Mouse (Mus musculus) small intestine, adult 2 months (tissue): ENCODE results near the gene Sufu. TPM values are rescaled to one million over a fixed set of nuclear protein-coding genes. Genes with fewer than 3 reads are reported as not detected.

Experiments used
- H3K27ac ChIP-seq: fragments of 200-500 bp; 2 replicates; pipeline ENCODE4 v1.5.1; 2012; ENCODE audit warnings: low read depth, low read length, control low read depth, inconsistent platforms; ENCODE audit not compliant: insufficient read depth
- H3K27me3 ChIP-seq: fragments of 200-500 bp; 2 replicates; pipeline ENCODE4 v1.6.1; 2012; ENCODE audit warnings: mild to moderate bottlenecking, moderate library complexity, low read length, inconsistent platforms; ENCODE audit not compliant: control insufficient read depth, insufficient read depth
- H3K36me3 ChIP-seq: fragments of 200-500 bp; 2 replicates; pipeline ENCODE4 v1.6.1; 2012; ENCODE audit warnings: mild to moderate bottlenecking, low read length, control low read depth, inconsistent platforms; ENCODE audit not compliant: control insufficient read depth, insufficient read depth
- H3K4me1 ChIP-seq: fragments of 200-500 bp; 2 replicates; pipeline ENCODE4 v1.6.1; 2012; ENCODE audit warnings: low read length, inconsistent platforms, mixed read lengths; ENCODE audit not compliant: control insufficient read depth, insufficient read depth, insufficient read length
- H3K4me3 ChIP-seq: fragments of 200-500 bp; 2 replicates; pipeline ENCODE4 v1.5.1; 2012; ENCODE audit warnings: low read depth, mild to moderate bottlenecking, control low read depth, inconsistent platforms, low read length, moderate library complexity
- CTCF ChIP-seq: fragments of 200-500 bp; IDR thresholded peaks from 2 replicates; pipeline ENCODE4 v1.5.1; 2012; ENCODE audit warnings: low read depth, mild to moderate bottlenecking, control low read depth, inconsistent platforms, low read length, moderate library complexity, mixed read lengths; ENCODE audit not compliant: insufficient replicate concordance, insufficient read length; ENCODE audit errors: extremely low read depth
- POLR2A ChIP-seq: fragments of 200-500 bp; IDR thresholded peaks from 2 replicates; pipeline ENCODE4 v1.6.1; 2012; ENCODE audit warnings: low read depth, mild to moderate bottlenecking, control low read depth, inconsistent platforms, low read length, moderate library complexity
- WGBS: fragments of 180-500 bp; shearing (Covaris S2); methylation state at CpG from one replicate; pipeline ENCODE4 v1.1.7; 2018; 5-methylcytosine and 5-hydroxymethylcytosine counted together
- polyA plus RNA-seq: library from polyadenylated mRNA; depleted of rRNA; stranded (reverse); fragments of >200 nt; gene quantifications from 2 replicates; pipeline ENCODE4 v1.2.3, GENCODE M21; 2012

Gene Sufu
- polyA plus RNA-seq, 1 experiment, result 9.4 TPM

- no peak overlapping the region for H3K4me3 ChIP-seq
- TF ChIP-seq CTCF (peak; percentile 30; the same call in 1 of the 2 replicates), POLR2A (no peak)
- 72% methylated on average over 17 of the region's 17 CpGs for WGBS
- H3K27ac ChIP-seq, result no peak overlapping the region
- H3K36me3 ChIP-seq, result 0 out of 2 replicates have a peak, but pooled peaks cover 2% of the 10 kb centered on the region
- no peaks in the 10 kb centered on the region for H3K27me3 ChIP-seq
- H3K4me1 ChIP-seq, result peaks cover 49% of the 10 kb centered on the region
Measured at GRCm38 (mm10) chr19:46482896-46483516, 86.3 kb downstream of the Sufu start.

GRCm38 (mm10) chr19:46483701-46484328 lies 87.1 kb downstream of the Sufu start:
- peaks cover 42% of the 10 kb centered on the region for H3K4me1 ChIP-seq

GRCm38 (mm10) chr19:46484518-46484917 lies 87.8 kb downstream of the Sufu start:
- Histone ChIP-seq H3K36me3 (0 out of 2 replicates have a peak, but pooled peaks cover 2% of the 10 kb centered on the region), H3K27me3 (no peaks in the 10 kb centered on the region), H3K4me1 (peaks cover 35% of the 10 kb centered on the region), H3K27ac (peak overlapping the region; percentile 37), H3K4me3 (no peak overlapping the region)
- TF ChIP-seq CTCF, result no peak
- no peak for TF ChIP-seq POLR2A
- 18% methylated on average over 5 of the region's 5 CpGs for WGBS

More at GRCm38 (mm10) chr19:46483701-46484328, 87.1 kb downstream of the Sufu start:
- TF ChIP-seq POLR2A (no peak), CTCF (no peak)
- Histone ChIP-seq H3K4me3 (peak overlapping the region; percentile 14; the same call in 1 of the 2 replicates), H3K27me3 (no peaks in the 10 kb centered on the region), H3K36me3 (0 out of 2 replicates have a peak, but pooled peaks cover 2% of the 10 kb centered on the region), H3K27ac (peak overlapping the region; percentile 62)
- WGBS, result 50% methylated on average over 15 of the region's 15 CpGs

- TF ChIP-seq CTCF (no peak), POLR2A (no peak; the same call in 1 of the 2 replicates)
- WGBS, result 51% methylated on average over 9 of the region's 9 CpGs
- Histone ChIP-seq H3K4me1 (peaks cover 32% of the 10 kb centered on the region), H3K27ac (no peak overlapping the region), H3K27me3 (no peaks in the 10 kb centered on the region), H3K4me3 (no peak overlapping the region), H3K36me3 (no peaks in the 10 kb centered on the region)
Measured at GRCm38 (mm10) chr19:46485847-46486246, 89.2 kb downstream of the Sufu start.

- Histone ChIP-seq H3K4me3 (no peak overlapping the region), H3K27ac (no peak overlapping the region), H3K4me1 (peaks cover 32% of the 10 kb centered on the region), H3K27me3 (no peaks in the 10 kb centered on the region), H3K36me3 (no peaks in the 10 kb centered on the region)
- no peak for TF ChIP-seq CTCF
- no peak for TF ChIP-seq POLR2A
- 75% methylated on average over 2 of the region's 2 CpGs for WGBS
Measured at GRCm38 (mm10) chr19:46486709-46487108, 90.0 kb downstream of the Sufu start.

- TF ChIP-seq CTCF, result no peak
- TF ChIP-seq POLR2A, result no peak
- Histone ChIP-seq H3K27ac (no peak overlapping the region), H3K27me3 (no peaks in the 10 kb centered on the region), H3K4me1 (peaks cover 17% of the 10 kb centered on the region), H3K36me3 (no peaks in the 10 kb centered on the region), H3K4me3 (no peak overlapping the region)
- 96% methylated on average over 1 of the region's 1 CpGs for WGBS
Measured at GRCm38 (mm10) chr19:46489448-46489847, 92.8 kb downstream of the Sufu start.

GRCm38 (mm10) chr19:46490634-46491033 lies 93.9 kb downstream of the Sufu start:
- H3K4me3 ChIP-seq, result no peak overlapping the region
- peaks cover 5% of the 10 kb centered on the region for H3K4me1 ChIP-seq
- H3K36me3 ChIP-seq, result no peaks in the 10 kb centered on the region
- no peak for TF ChIP-seq CTCF
- no peak for TF ChIP-seq POLR2A
- no peak overlapping the region for H3K27ac ChIP-seq
- 26% methylated on average over 2 of the region's 2 CpGs for WGBS
- no peaks in the 10 kb centered on the region for H3K27me3 ChIP-seq
